Mouse (Mus musculus): ENCODE data around the gene Recql5. TPM values are rescaled to one million over a fixed set of nuclear protein-coding genes. Genes with fewer than 3 reads are reported as not detected.

Recql5 gene
- polyA plus RNA-seq, 1 experiment from 2014 or later, result 6.1 TPM

- no peak for TF ChIP-seq CTCF (IDR thresholded peaks at IDR 0.05; ENCODE audit: low read depth)
- TF ChIP-seq EP300 (IDR thresholded peaks at IDR 0.05; ENCODE audit: low read depth), result no peak
- Histone ChIP-seq H3K4me3 (ENCODE audit: low read depth, low read length) (no peak overlapping the region), H3K36me3 (replicated peaks; ENCODE audit: insufficient read depth, low read length) (peaks cover 16% of the 10 kb centered on the region), H3K4me1 (ENCODE audit: insufficient read depth) (peaks cover 10% of the 10 kb centered on the region), H3K9ac (replicated peaks) (no peak overlapping the region), H3K9me3 (ENCODE audit: low read length) (no peaks in the 10 kb centered on the region), H3K27ac (ENCODE audit: low read depth) (no peak overlapping the region), H3K4me2 (ENCODE audit: low read depth, low read length) (no peak overlapping the region), H3K27me3 (ENCODE audit: insufficient read depth, low read length) (no peaks in the 10 kb centered on the region)
- ATAC-seq (no peak), DNase-seq (no peak)
- 81% methylated on average over 8 of the region's 8 CpGs for WGBS (ENCODE audit: insufficient replicate concordance)
Measured at GRCm38 (mm10) chr11:115929031-115929430, 4.2 kb downstream of the Recql5 start.

- Histone ChIP-seq H3K4me2 (ENCODE audit: low read depth, low read length) (no peak overlapping the region), H3K36me3 (replicated peaks; ENCODE audit: insufficient read depth, low read length) (peaks cover 23% of the 10 kb centered on the region), H3K27ac (ENCODE audit: low read depth) (no peak overlapping the region), H3K27me3 (ENCODE audit: insufficient read depth, low read length) (no peaks in the 10 kb centered on the region), H3K4me1 (ENCODE audit: insufficient read depth) (0 out of 2 replicates have a peak, but pooled peaks cover 3% of the 10 kb centered on the region), H3K9me3 (ENCODE audit: low read length) (no peaks in the 10 kb centered on the region), H3K9ac (replicated peaks) (no peak overlapping the region), H3K4me3 (ENCODE audit: low read depth, low read length) (no peak overlapping the region)
- 87% methylated on average over 1 of the region's 1 CpGs for WGBS (ENCODE audit: insufficient replicate concordance)
- ATAC-seq, result no peak
- TF ChIP-seq CTCF (IDR thresholded peaks at IDR 0.05; ENCODE audit: low read depth), result no peak
- TF ChIP-seq EP300 (IDR thresholded peaks at IDR 0.05; ENCODE audit: low read depth), result no peak
- no peak for DNase-seq
Measured at GRCm38 (mm10) chr11:115921986-115922385, 11.3 kb downstream of the Recql5 start.

GRCm38 (mm10) chr11:115920110-115920818 lies 13.0 kb downstream of the Recql5 start:
- WGBS (ENCODE audit: insufficient replicate concordance), result 38% methylated on average over 6 of the region's 6 CpGs
- ATAC-seq, result peak; percentile 66
- no peak overlapping the region for H3K4me3 ChIP-seq (ENCODE audit: low read depth, low read length)
- H3K4me1 ChIP-seq (ENCODE audit: insufficient read depth), result 0 out of 2 replicates have a peak, but pooled peaks cover 3% of the 10 kb centered on the region
- no peak overlapping the region for H3K4me2 ChIP-seq (ENCODE audit: low read depth, low read length)
- DNase-seq, result peak; percentile 69
- no peaks in the 10 kb centered on the region for H3K9me3 ChIP-seq (ENCODE audit: low read length)
- TF ChIP-seq CTCF (IDR thresholded peaks at IDR 0.05; ENCODE audit: low read depth) (peak; percentile 86), EP300 (IDR thresholded peaks at IDR 0.05; ENCODE audit: low read depth) (no peak)
- H3K36me3 ChIP-seq (replicated peaks; ENCODE audit: insufficient read depth, low read length), result peaks cover 38% of the 10 kb centered on the region
- H3K9ac ChIP-seq (replicated peaks), result no peak overlapping the region
- no peaks in the 10 kb centered on the region for H3K27me3 ChIP-seq (ENCODE audit: insufficient read depth, low read length)
- H3K27ac ChIP-seq (ENCODE audit: low read depth), result no peak overlapping the region

GRCm38 (mm10) chr11:115919073-115919472 lies 14.2 kb downstream of the Recql5 start:
- H3K4me3 ChIP-seq (ENCODE audit: low read depth, low read length), result no peak overlapping the region
- peak overlapping the region; percentile 60; the same call in 1 of the 2 replicates for H3K27ac ChIP-seq (ENCODE audit: low read depth)
- no peaks in the 10 kb centered on the region for H3K9me3 ChIP-seq (ENCODE audit: low read length)
- peaks cover 37% of the 10 kb centered on the region for H3K36me3 ChIP-seq (replicated peaks; ENCODE audit: insufficient read depth, low read length)
- DNase-seq (no peak), ATAC-seq (peak; percentile 85)
- H3K4me1 ChIP-seq (ENCODE audit: insufficient read depth), result 0 out of 2 replicates have a peak, but pooled peaks cover 3% of the 10 kb centered on the region
- 62% methylated on average over 5 of the region's 5 CpGs for WGBS (ENCODE audit: insufficient replicate concordance)
- no peak overlapping the region for H3K4me2 ChIP-seq (ENCODE audit: low read depth, low read length)
- H3K9ac ChIP-seq (replicated peaks), result no peak overlapping the region
- H3K27me3 ChIP-seq (ENCODE audit: insufficient read depth, low read length), result no peaks in the 10 kb centered on the region
- TF ChIP-seq CTCF (IDR thresholded peaks at IDR 0.05; ENCODE audit: low read depth) (no peak), EP300 (IDR thresholded peaks at IDR 0.05; ENCODE audit: low read depth) (no peak)

GRCm38 (mm10) chr11:115918637-115919036 lies 14.6 kb downstream of the Recql5 start:
- H3K36me3 ChIP-seq (replicated peaks; ENCODE audit: insufficient read depth, low read length), result peaks cover 40% of the 10 kb centered on the region
- H3K4me2 ChIP-seq (ENCODE audit: low read depth, low read length), result no peak overlapping the region
- 0 out of 2 replicates have a peak, but pooled peaks cover 3% of the 10 kb centered on the region for H3K4me1 ChIP-seq (ENCODE audit: insufficient read depth)
- H3K4me3 ChIP-seq (ENCODE audit: low read depth, low read length), result no peak overlapping the region
- H3K27me3 ChIP-seq (ENCODE audit: insufficient read depth, low read length), result no peaks in the 10 kb centered on the region
- H3K27ac ChIP-seq (ENCODE audit: low read depth), result peak overlapping the region; percentile 60; the same call in 1 of the 2 replicates
- TF ChIP-seq CTCF (IDR thresholded peaks at IDR 0.05; ENCODE audit: low read depth), result no peak
- no peak for TF ChIP-seq EP300 (IDR thresholded peaks at IDR 0.05; ENCODE audit: low read depth)
- WGBS (ENCODE audit: insufficient replicate concordance), result 76% methylated on average over 5 of the region's 5 CpGs
- H3K9me3 ChIP-seq (ENCODE audit: low read length), result no peaks in the 10 kb centered on the region
- no peak for ATAC-seq
- DNase-seq, result no peak
- H3K9ac ChIP-seq (replicated peaks), result no peak overlapping the region

- 85% methylated on average over 4 of the region's 4 CpGs for WGBS (ENCODE audit: insufficient replicate concordance)
- no peak for TF ChIP-seq EP300 (IDR thresholded peaks at IDR 0.05; ENCODE audit: low read depth)
- TF ChIP-seq CTCF (IDR thresholded peaks at IDR 0.05; ENCODE audit: low read depth), result no peak
- Histone ChIP-seq H3K4me2 (ENCODE audit: low read depth, low read length) (no peak overlapping the region), H3K27me3 (ENCODE audit: insufficient read depth, low read length) (no peaks in the 10 kb centered on the region), H3K27ac (ENCODE audit: low read depth) (no peak overlapping the region), H3K4me3 (ENCODE audit: low read depth, low read length) (no peak overlapping the region), H3K4me1 (ENCODE audit: insufficient read depth) (peaks cover 18% of the 10 kb centered on the region), H3K9ac (replicated peaks) (no peak overlapping the region), H3K36me3 (replicated peaks; ENCODE audit: insufficient read depth, low read length) (peaks cover 33% of the 10 kb centered on the region), H3K9me3 (ENCODE audit: low read length) (no peaks in the 10 kb centered on the region)
- no peak for ATAC-seq
- no peak for DNase-seq
Measured at GRCm38 (mm10) chr11:115916579-115916978, 16.7 kb downstream of the Recql5 start.

All from liver, postnatal 0 days (tissue).